Mouse (Mus musculus): ENCODE data around the gene Xcl1. TPM values are rescaled to one million over a fixed set of nuclear protein-coding genes. Genes with fewer than 3 reads are reported as not detected.

Gene Xcl1
- not detected for polyA plus RNA-seq (2014; fragmentation: Illumina TruSeq; extraction: RNeasy Lipid Tissue Mini Kit (QIAGEN cat#74804); ENCODE audit: low read depth, low replicate concordance)

GRCm38 (mm10) chr1:164935477-164936044 is at the start of gene Xcl1:
TSS of gene Xcl1 (minus strand) at chr1:164935527.

Other genes with a start within 250 kb of the Xcl1 start
- gene Dpt, start 138.9 kb downstream of the Xcl1 start, polyA plus RNA-seq (2014; fragmentation: Illumina TruSeq; extraction: RNeasy Lipid Tissue Mini Kit (QIAGEN cat#74804); ENCODE audit: low read depth, low replicate concordance), result 1.4 TPM
- gene Tbx19, start 225.2 kb upstream of the Xcl1 start, polyA plus RNA-seq (2014; fragmentation: Illumina TruSeq; extraction: RNeasy Lipid Tissue Mini Kit (QIAGEN cat#74804); ENCODE audit: low read depth, low replicate concordance), result 1.9 TPM

Data from testis, adult 10 weeks (tissue).